Mouse (Mus musculus): ENCODE measurements at regions not wholly inside any gene's neighbourhood (a gene's known extent, or its start where the extent isn't known, plus 50 kb on each side); places are given as distances from the start of the nearest gene placed in this dataset.

- TF ChIP-seq CTCF (IDR thresholded peaks at IDR 0.05; ENCODE audit: low read depth), result no peak
- TF ChIP-seq EP300 (IDR thresholded peaks at IDR 0.05; ENCODE audit: low read depth), result no peak
Measured at GRCm38 (mm10) chr16:31592973-31593683, 70.1 kb upstream of the Dlg1 start.
